Mouse (Mus musculus) myocyte (in vitro differentiated cells): ENCODE data around the gene Npw. TPM values are rescaled to one million over a fixed set of nuclear protein-coding genes. Genes with fewer than 3 reads are reported as not detected.

Experiments
- H3K27me3 ChIP-seq: one replicate; pipeline ENCODE4 v1.6.1; 2011; ENCODE audit not compliant: control insufficient read depth, insufficient read depth, insufficient read length
- H3K36me3 ChIP-seq: one replicate; pipeline ENCODE4 v1.6.1; 2011; ENCODE audit not compliant: control insufficient read depth, insufficient read depth
- H3K4me2 ChIP-seq: one replicate; pipeline ENCODE4 v1.6.1; 2011; ENCODE audit warnings: low read depth, control low read depth
- H3K4me3 ChIP-seq: one replicate; pipeline ENCODE4 v1.5.1; 2011; ENCODE audit warnings: mild to moderate bottlenecking, control low read depth, moderate library complexity
- H3K79me2 ChIP-seq: one replicate; pipeline ENCODE4 v1.6.1; 2011; ENCODE audit not compliant: control insufficient read depth, insufficient read depth
- H3ac ChIP-seq: one replicate; pipeline ENCODE4 v1.6.1; 2011; ENCODE audit not compliant: control insufficient read depth, insufficient read length
- CEBPB ChIP-seq: IDR thresholded peaks from 2 replicates; pipeline ENCODE4 v1.6.1; 2011; ENCODE audit warnings: mild to moderate bottlenecking, moderate library complexity; ENCODE audit not compliant: poor library complexity, insufficient read depth, severe bottlenecking
- E2F4 ChIP-seq: IDR thresholded peaks from one replicate; pipeline ENCODE4 v1.6.1; 2011; ENCODE audit warnings: mild to moderate bottlenecking, control low read depth, moderate library complexity; ENCODE audit not compliant: insufficient read depth
- MAX ChIP-seq: IDR thresholded peaks from one replicate; pipeline ENCODE4 v1.6.1; 2011; ENCODE audit warnings: low read depth, mild to moderate bottlenecking, control low read depth
- MYOD1 ChIP-seq, 3 experiments: IDR thresholded peaks; one replicate each; pipeline ENCODE4 v1.6.1; 2011; ENCODE audit warnings: control low read depth in 2 of 3, low read depth in 2 of 3, mild to moderate bottlenecking in 2 of 3, moderate library complexity in 1 of 3; ENCODE audit not compliant: insufficient read length in 2 of 3, control insufficient read depth in 1 of 3
- MYOG ChIP-seq, 3 experiments: IDR thresholded peaks; one replicate each; pipeline ENCODE4 v1.6.1; 2011; ENCODE audit warnings: control low read depth in 2 of 3, low read depth in 2 of 3, mild to moderate bottlenecking in 2 of 3; ENCODE audit not compliant: insufficient read length in 2 of 3, control insufficient read depth in 1 of 3, insufficient read depth in 1 of 3
- POLR2A ChIP-seq: IDR thresholded peaks from one replicate; pipeline ENCODE4 v1.6.1; 2011; ENCODE audit warnings: low read depth, mild to moderate bottlenecking, control low read depth, moderate library complexity; ENCODE audit not compliant: insufficient read length
- POLR2AphosphoS2 ChIP-seq: IDR thresholded peaks from one replicate; pipeline ENCODE4 v1.6.1; 2011; ENCODE audit warnings: low read depth, control low read depth; ENCODE audit not compliant: insufficient read length
- REST ChIP-seq: IDR thresholded peaks from one replicate; pipeline ENCODE4 v1.6.1; 2011; ENCODE audit warnings: mild to moderate bottlenecking, control low read depth, moderate library complexity; ENCODE audit not compliant: insufficient read depth, insufficient read length
- SRF ChIP-seq: IDR thresholded peaks from one replicate; pipeline ENCODE4 v1.6.1; 2011; ENCODE audit warnings: low read depth; ENCODE audit not compliant: control insufficient read depth, insufficient read length
- TCF12 ChIP-seq: IDR thresholded peaks from one replicate; pipeline ENCODE4 v1.6.1; 2011; ENCODE audit warnings: mild to moderate bottlenecking, control low read depth; ENCODE audit not compliant: poor library complexity, insufficient read depth, severe bottlenecking
- TCF3 ChIP-seq: IDR thresholded peaks from one replicate; pipeline ENCODE4 v1.6.1; 2011; ENCODE audit warnings: low read depth, control low read depth; ENCODE audit not compliant: insufficient read length
- USF1 ChIP-seq: IDR thresholded peaks from one replicate; pipeline ENCODE4 v1.6.1; 2011; ENCODE audit warnings: low read depth, mild to moderate bottlenecking, control low read depth, moderate library complexity
- polyA plus RNA-seq: library from polyadenylated mRNA; unstranded; fragments of >200 nt; fragmentation: generic; extraction: Trizol; gene quantifications from one replicate; pipeline ENCODE4 v1.2.1, GENCODE M21; 2012; ENCODE audit warnings: missing spikeins

Npw gene
- polyA plus RNA-seq, 1 experiment = not detected

DNA sequence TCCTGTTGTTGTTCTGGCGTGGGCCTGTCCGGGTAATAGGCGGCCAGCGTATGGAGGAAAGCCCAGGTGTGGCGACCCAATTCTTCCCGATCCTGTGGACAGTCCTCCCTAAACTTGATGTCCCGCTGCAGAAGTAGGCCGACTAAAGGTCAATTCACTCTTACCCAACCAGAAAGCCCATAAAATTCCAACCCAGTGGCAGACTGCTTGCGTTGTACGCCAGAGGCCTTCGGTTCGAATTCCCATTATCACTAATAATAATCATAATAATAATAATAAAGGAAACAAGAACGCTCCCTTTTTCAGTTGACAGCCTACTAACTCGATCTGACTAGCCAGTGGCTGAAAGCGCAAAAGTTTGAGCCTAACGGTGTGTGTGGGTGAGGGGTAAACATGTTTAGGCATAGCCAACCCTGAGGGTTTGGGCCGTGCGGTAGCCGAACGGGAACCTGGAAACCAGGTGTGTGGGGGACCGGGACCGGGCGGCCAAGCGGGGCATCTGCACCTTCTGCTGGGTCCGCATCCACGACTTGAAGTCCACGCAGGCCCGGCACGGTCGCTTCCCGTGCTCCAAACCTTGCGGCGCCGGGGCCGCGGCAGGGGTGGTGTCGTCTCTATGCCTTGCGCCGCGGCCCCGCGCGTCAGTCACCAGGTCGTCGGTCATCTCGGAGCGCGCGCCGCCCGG is 37.2 kb upstream of the Npw start:
- no peak for TF ChIP-seq TCF3
- Histone ChIP-seq H3K79me2 (peaks cover 5% of the 10 kb centered on the region), H3K4me3 (peak overlapping the region; percentile 45), H3K36me3 (no peaks in the 10 kb centered on the region), H3ac (peak overlapping the region; percentile 50), H3K4me2 (peak overlapping the region; percentile 58), H3K27me3 (no peaks in the 10 kb centered on the region)

DNA sequence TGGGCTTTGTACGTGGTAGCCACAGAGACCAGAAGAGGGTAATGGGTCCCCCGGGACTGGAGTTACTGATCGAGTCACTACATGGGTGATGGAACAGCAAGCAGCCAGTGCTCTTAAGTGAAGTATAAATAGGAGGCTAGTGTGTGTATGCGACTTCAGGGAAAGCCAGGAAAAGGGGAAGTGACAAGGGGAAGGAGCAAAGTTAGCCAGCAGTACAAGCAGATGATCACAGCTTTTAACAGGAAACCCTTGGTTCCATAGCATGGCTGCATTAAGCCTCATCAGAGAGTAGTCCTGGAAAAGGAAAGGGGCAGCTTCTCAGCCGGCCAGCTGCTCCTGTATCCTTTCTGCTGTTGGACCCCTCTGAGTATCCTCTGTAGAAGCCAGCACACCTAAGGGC is 34.1 kb upstream of the Npw start:
- no peaks in the 10 kb centered on the region for H3K36me3 ChIP-seq
- H3ac ChIP-seq = no peak overlapping the region
- no peak overlapping the region for H3K4me3 ChIP-seq
- peaks cover 5% of the 10 kb centered on the region for H3K79me2 ChIP-seq
- no peak overlapping the region for H3K4me2 ChIP-seq
- TF ChIP-seq USF1 = no peak
- TF ChIP-seq TCF12 = no peak
- no peak for TF ChIP-seq MYOD1 (IDR thresholded peaks at IDR 0.05; ENCODE audit: control insufficient read depth in 1 of 3, insufficient read length in 2 of 3, low read depth in 2 of 3)
- TF ChIP-seq MYOG (IDR thresholded peaks at IDR 0.05; ENCODE audit: control insufficient read depth in 1 of 3, insufficient read depth in 1 of 3, insufficient read length in 2 of 3, low read depth in 2 of 3) = no peak
- TF ChIP-seq TCF3 = no peak
- H3K27me3 ChIP-seq = no peaks in the 10 kb centered on the region

DNA sequence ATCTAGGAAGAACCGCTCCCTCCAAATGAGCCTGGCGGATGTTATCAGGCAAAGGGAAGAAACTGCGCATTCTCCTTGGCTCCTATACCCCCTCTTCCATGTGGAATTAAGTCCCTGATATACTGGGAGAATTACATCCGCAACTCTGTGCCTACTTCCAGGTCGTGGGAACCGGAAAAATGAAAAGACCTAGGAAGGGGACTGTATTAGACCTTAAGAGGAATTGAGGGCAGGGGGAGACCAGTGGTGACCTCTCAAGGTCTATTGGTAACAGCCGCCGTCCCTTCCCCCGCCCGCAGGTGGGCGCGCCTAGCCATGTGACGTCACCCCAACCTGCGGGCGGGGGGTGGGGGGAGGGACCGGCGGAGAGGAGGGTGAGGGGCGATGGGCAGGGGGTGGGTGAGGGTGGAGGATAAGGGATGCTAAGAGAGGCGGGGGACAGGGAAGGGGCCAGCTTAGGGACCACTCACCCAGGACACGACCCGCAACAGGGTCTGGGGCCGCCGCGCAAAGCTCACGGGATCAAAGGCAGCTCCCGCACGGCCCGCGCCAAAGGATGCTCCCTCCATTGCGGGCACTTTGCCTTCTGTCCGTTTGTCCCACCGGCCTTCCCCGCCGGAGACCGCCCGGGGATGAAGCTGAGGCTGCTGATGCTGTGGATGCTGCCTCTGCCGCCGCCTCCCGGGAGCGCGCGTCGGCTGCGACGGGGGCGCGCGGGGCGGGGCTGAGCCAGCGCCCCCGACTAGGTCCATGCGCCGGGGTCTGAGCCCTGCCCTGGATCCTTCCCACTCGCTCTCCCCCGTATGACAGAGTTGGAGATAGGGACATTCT is 31.2 kb upstream of the Npw start, which contains the start of gene Syngr3:
Gene Syngr3 (minus strand): TSS at position 705 of the 831 bp plus-strand sequence.
- no peak for TF ChIP-seq CEBPB
- no peak for TF ChIP-seq MYOD1 (IDR thresholded peaks at IDR 0.05; ENCODE audit: control insufficient read depth in 1 of 3, insufficient read length in 2 of 3, low read depth in 2 of 3)
- TF ChIP-seq TCF3 = no peak
- TF ChIP-seq MAX = no peak
- TF ChIP-seq MYOG (IDR thresholded peaks at IDR 0.05; ENCODE audit: control insufficient read depth in 1 of 3, insufficient read depth in 1 of 3, insufficient read length in 2 of 3, low read depth in 2 of 3) = no peak
- TF ChIP-seq TCF12 = no peak
- no peak for TF ChIP-seq SRF
- no peak for TF ChIP-seq POLR2AphosphoS2
- TF ChIP-seq REST = no peak
- TF ChIP-seq USF1 = no peak
- no peak for TF ChIP-seq E2F4
- TF ChIP-seq POLR2A = no peak
- H3K4me3 ChIP-seq = peak within 1 kb of the TSS; percentile 14
- no peaks in the 10 kb centered on the region for H3K27me3 ChIP-seq

DNA sequence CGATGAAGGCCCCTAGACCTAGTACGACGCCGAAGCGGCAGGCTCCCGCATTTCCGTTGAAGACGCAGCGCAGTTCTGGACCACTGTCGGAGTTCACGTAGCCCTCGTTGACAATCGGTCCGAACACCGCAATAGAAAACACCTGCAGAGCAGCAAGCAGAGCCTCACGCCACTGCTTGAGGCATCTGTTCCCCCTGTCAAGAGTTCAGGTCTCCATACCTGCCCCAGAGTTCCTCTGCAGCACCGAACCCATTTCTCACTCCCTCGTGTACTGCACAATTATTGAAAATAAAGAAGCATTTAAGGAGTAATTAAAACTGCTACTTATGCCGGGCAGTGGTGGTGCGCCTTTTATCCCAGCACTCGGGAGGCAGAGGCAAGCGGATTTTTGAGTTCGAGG is 29.3 kb upstream of the Npw start:
- Histone ChIP-seq H3K36me3 (no peaks in the 10 kb centered on the region), H3K4me2 (no peak overlapping the region), H3ac (no peak overlapping the region), H3K4me3 (no peak overlapping the region), H3K79me2 (no peaks in the 10 kb centered on the region), H3K27me3 (no peaks in the 10 kb centered on the region)
- TF ChIP-seq REST (no peak), SRF (no peak), USF1 (no peak), CEBPB (no peak), E2F4 (no peak), POLR2AphosphoS2 (no peak), TCF3 (no peak), POLR2A (no peak), MYOG (IDR thresholded peaks at IDR 0.05; ENCODE audit: control insufficient read depth in 1 of 3, insufficient read depth in 1 of 3, insufficient read length in 2 of 3, low read depth in 2 of 3) (no peak), TCF12 (no peak), MAX (no peak), MYOD1 (IDR thresholded peaks at IDR 0.05; ENCODE audit: control insufficient read depth in 1 of 3, insufficient read length in 2 of 3, low read depth in 2 of 3) (no peak)

More for the DNA sequence above, 31.2 kb upstream of the Npw start, which contains the start of gene Syngr3:
- Histone ChIP-seq H3K4me2 (peak within 1 kb of the TSS; percentile 64), H3K36me3 (no peaks in the 10 kb centered on the region), H3K79me2 (no peaks in the 10 kb centered on the region), H3ac (no peak within 1 kb of the TSS)

DNA sequence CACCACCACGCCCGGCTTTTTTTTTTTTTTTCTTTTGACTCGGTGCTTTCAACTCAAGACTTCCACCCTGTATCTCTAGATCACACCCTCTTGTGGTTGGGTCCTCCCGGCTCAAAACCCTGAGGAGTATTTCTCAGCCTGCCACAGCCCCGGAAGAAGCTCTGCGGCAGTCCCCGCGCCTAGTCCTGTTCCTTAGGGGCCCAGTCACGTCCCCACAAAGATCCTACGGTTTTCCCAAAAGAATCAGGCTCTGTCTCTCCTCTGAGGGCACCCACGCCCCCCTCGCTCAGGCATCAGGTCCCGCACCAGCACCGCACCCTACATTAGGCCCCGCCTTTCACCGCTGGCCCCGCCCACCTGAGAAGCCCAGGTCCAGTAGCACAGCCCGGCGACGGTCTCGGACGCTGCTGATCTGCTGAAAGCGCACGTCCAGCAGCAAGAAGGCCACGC is 28.9 kb upstream of the Npw start:
- Histone ChIP-seq H3K36me3 (no peaks in the 10 kb centered on the region), H3K27me3 (no peaks in the 10 kb centered on the region), H3K79me2 (no peaks in the 10 kb centered on the region), H3K4me2 (no peak overlapping the region), H3ac (no peak overlapping the region), H3K4me3 (no peak overlapping the region)
- TF ChIP-seq POLR2AphosphoS2 (no peak), TCF3 (no peak), MAX (no peak), POLR2A (no peak), CEBPB (no peak), E2F4 (no peak), SRF (no peak), USF1 (no peak), MYOD1 (IDR thresholded peaks at IDR 0.05; ENCODE audit: control insufficient read depth in 1 of 3, insufficient read length in 2 of 3, low read depth in 2 of 3) (no peak), REST (no peak), TCF12 (no peak), MYOG (IDR thresholded peaks at IDR 0.05; ENCODE audit: control insufficient read depth in 1 of 3, insufficient read depth in 1 of 3, insufficient read length in 2 of 3, low read depth in 2 of 3) (no peak)
